Mouse (Mus musculus): ENCODE results near the gene Csf2rb2. TPM values are rescaled to one million over a fixed set of nuclear protein-coding genes. Genes with fewer than 3 reads are reported as not detected.
"Not testable (repeated sequence)": the region's sequence is repeated elsewhere in the genome, so short reads cannot be mapped to it uniquely, and the experiment has no call there.

The Csf2rb2 gene
- polyA plus RNA-seq, 1 experiment from 2014 or later, result 0.11 TPM

- 68% methylated on average over 3 of the region's 3 CpGs for WGBS
- ATAC-seq (ENCODE audit: low read depth), result no peak
- no peaks in the 10 kb centered on the region for H3K27me3 ChIP-seq (ENCODE audit: control insufficient read depth, insufficient read depth, low read length)
- no peak overlapping the region for H3K4me3 ChIP-seq (ENCODE audit: low read depth, low read length)
- H3K4me1 ChIP-seq (ENCODE audit: control insufficient read depth, insufficient read depth, low read length), result no peaks in the 10 kb centered on the region
- H3K9me3 ChIP-seq (ENCODE audit: control insufficient read depth, low read length), result no peaks in the 10 kb centered on the region
- no peak overlapping the region for H3K9ac ChIP-seq (replicated peaks; ENCODE audit: low read depth, low read length)
- H3K36me3 ChIP-seq (ENCODE audit: control insufficient read depth, insufficient read depth, low read length), result no peaks in the 10 kb centered on the region
- H3K27ac ChIP-seq (ENCODE audit: low read depth, low read length), result no peak overlapping the region
- H3K4me2 ChIP-seq (ENCODE audit: low read depth, low read length), result no peak overlapping the region
Observed at GRCm38 (mm10) chr15:78263286-78263685, 42.2 kb downstream of the Csf2rb2 start.

DNA sequence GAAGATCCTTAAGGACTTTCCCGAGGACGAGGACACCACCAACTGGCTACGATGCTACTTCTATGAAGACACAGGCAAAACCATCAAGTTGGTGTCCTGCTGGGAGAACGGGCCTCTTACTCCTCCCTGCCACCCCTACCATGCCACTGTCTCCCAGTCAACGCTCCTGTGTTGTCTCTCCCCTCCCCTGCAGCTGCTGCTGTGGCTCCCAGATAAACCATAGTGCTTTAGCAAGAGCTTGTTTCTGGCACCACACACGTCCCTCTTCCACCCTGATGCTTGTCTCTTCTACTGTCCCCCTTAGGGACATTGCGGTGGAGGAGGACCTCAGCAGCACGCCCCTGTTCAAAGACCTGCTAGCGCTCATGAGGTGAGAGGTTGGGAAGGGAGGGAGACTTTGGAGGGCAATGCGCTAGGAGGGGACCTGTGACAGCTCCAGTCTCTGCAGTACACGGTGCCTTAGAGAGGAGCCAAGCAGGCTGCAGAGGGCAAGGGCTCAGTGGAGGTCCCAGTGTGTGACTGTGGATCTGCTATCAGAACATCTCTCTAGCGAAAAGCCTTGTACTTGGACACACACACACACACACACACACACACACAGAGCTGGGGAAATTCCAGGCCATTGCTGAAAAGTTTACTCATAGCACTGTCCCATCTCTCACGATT is 44.7 kb downstream of the Csf2rb2 start:
- no peak overlapping the region for H3K27ac ChIP-seq (ENCODE audit: low read depth, low read length)
- WGBS, result 76% methylated on average over 13 of the region's 13 CpGs
- no peaks in the 10 kb centered on the region for H3K9me3 ChIP-seq (ENCODE audit: control insufficient read depth, low read length)
- no peaks in the 10 kb centered on the region for H3K36me3 ChIP-seq (ENCODE audit: control insufficient read depth, insufficient read depth, low read length)
- no peaks in the 10 kb centered on the region for H3K27me3 ChIP-seq (ENCODE audit: control insufficient read depth, insufficient read depth, low read length)
- no peak overlapping the region for H3K9ac ChIP-seq (replicated peaks; ENCODE audit: low read depth, low read length)
- no peak overlapping the region for H3K4me3 ChIP-seq (ENCODE audit: low read depth, low read length)
- H3K4me2 ChIP-seq (ENCODE audit: low read depth, low read length), result no peak overlapping the region
- ATAC-seq (ENCODE audit: low read depth), result no peak
- H3K4me1 ChIP-seq (ENCODE audit: control insufficient read depth, insufficient read depth, low read length), result no peaks in the 10 kb centered on the region

GRCm38 (mm10) chr15:78258246-78258865 is 47.2 kb downstream of the Csf2rb2 start:
- Histone ChIP-seq H3K27me3 (ENCODE audit: control insufficient read depth, insufficient read depth, low read length) (no peaks in the 10 kb centered on the region), H3K4me1 (ENCODE audit: control insufficient read depth, insufficient read depth, low read length) (no peaks in the 10 kb centered on the region), H3K9me3 (ENCODE audit: control insufficient read depth, low read length) (no peaks in the 10 kb centered on the region), H3K4me2 (ENCODE audit: low read depth, low read length) (no peak overlapping the region), H3K27ac (ENCODE audit: low read depth, low read length) (no peak overlapping the region), H3K9ac (replicated peaks; ENCODE audit: low read depth, low read length) (no peak overlapping the region), H3K36me3 (ENCODE audit: control insufficient read depth, insufficient read depth, low read length) (no peaks in the 10 kb centered on the region), H3K4me3 (ENCODE audit: low read depth, low read length) (no peak overlapping the region)
- no peak for ATAC-seq (ENCODE audit: low read depth)
- 72% methylated on average over 10 of the region's 10 CpGs for WGBS

- H3K9ac ChIP-seq (replicated peaks; ENCODE audit: low read depth, low read length), result no peak overlapping the region
Observed at GRCm38 (mm10) chr15:78257326-78258050, 48.0 kb downstream of the Csf2rb2 start.

DNA sequence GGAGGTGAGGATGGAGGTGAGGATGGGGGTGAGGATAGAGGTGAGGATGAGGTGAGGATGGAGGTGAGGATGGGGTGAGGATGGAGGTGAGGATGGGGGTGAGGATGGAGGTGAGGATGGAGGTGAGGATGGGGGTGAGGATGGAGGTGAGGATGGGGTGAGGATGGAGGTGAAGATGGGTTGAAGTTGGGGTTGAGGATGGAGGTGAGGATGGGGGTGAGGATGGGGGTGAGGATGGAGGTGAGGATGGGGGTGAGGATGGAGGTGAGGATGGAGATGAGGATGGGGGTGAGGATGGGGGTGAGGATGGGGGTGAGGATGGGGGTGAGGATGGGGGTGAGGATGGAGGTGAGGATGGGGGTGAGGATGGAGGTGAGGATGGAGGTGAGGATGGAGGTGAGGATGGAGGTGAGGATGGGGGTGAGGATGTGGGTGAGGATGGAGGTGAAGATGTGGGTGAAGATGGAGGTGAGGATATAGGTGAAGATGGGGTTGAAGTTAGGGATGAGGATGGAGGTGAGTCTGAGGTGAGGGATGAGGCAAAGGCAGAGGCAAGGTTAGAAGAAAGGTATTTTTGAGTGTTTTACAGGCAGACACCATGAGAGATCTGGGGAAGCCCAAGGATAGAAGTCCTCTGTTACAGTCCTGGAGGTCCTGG is 48.8 kb downstream of the Csf2rb2 start:
- H3K27ac ChIP-seq (ENCODE audit: low read depth, low read length); H3K4me2 ChIP-seq (ENCODE audit: low read depth, low read length); H3K9me3 ChIP-seq (ENCODE audit: control insufficient read depth, low read length); H3K4me1 ChIP-seq (ENCODE audit: control insufficient read depth, insufficient read depth, low read length); ATAC-seq (ENCODE audit: low read depth); H3K4me3 ChIP-seq (ENCODE audit: low read depth, low read length); H3K27me3 ChIP-seq (ENCODE audit: control insufficient read depth, insufficient read depth, low read length); H3K9ac ChIP-seq (replicated peaks; ENCODE audit: low read depth, low read length); H3K36me3 ChIP-seq (ENCODE audit: control insufficient read depth, insufficient read depth, low read length): not testable (repeated sequence)

More at GRCm38 (mm10) chr15:78257326-78258050, 48.0 kb downstream of the Csf2rb2 start:
- Histone ChIP-seq H3K27me3 (ENCODE audit: control insufficient read depth, insufficient read depth, low read length) (no peaks in the 10 kb centered on the region), H3K4me3 (ENCODE audit: low read depth, low read length) (no peak overlapping the region), H3K27ac (ENCODE audit: low read depth, low read length) (no peak overlapping the region), H3K36me3 (ENCODE audit: control insufficient read depth, insufficient read depth, low read length) (no peaks in the 10 kb centered on the region), H3K4me1 (ENCODE audit: control insufficient read depth, insufficient read depth, low read length) (no peaks in the 10 kb centered on the region), H3K4me2 (ENCODE audit: low read depth, low read length) (no peak overlapping the region), H3K9me3 (ENCODE audit: control insufficient read depth, low read length) (no peaks in the 10 kb centered on the region)
- ATAC-seq (ENCODE audit: low read depth), result no peak
- 46% methylated on average over 7 of the region's 7 CpGs for WGBS

- Histone ChIP-seq H3K27ac (ENCODE audit: low read depth, low read length) (no peak overlapping the region), H3K4me1 (ENCODE audit: control insufficient read depth, insufficient read depth, low read length) (no peaks in the 10 kb centered on the region), H3K4me2 (ENCODE audit: low read depth, low read length) (no peak overlapping the region), H3K36me3 (ENCODE audit: control insufficient read depth, insufficient read depth, low read length) (no peaks in the 10 kb centered on the region), H3K4me3 (ENCODE audit: low read depth, low read length) (no peak overlapping the region), H3K27me3 (ENCODE audit: control insufficient read depth, insufficient read depth, low read length) (no peaks in the 10 kb centered on the region), H3K9me3 (ENCODE audit: control insufficient read depth, low read length) (no peaks in the 10 kb centered on the region), H3K9ac (replicated peaks; ENCODE audit: low read depth, low read length) (no peak overlapping the region)
- 23% methylated on average over 20 of the region's 20 CpGs for WGBS
- ATAC-seq (ENCODE audit: low read depth), result no peak
Observed at GRCm38 (mm10) chr15:78254751-78255150, 50.8 kb downstream of the Csf2rb2 start.

GRCm38 (mm10) chr15:78248410-78248809 is 57.1 kb downstream of the Csf2rb2 start:
- no peaks in the 10 kb centered on the region for H3K4me1 ChIP-seq (ENCODE audit: control insufficient read depth, insufficient read depth, low read length)
- H3K4me3 ChIP-seq (ENCODE audit: low read depth, low read length), result no peak overlapping the region
- no peaks in the 10 kb centered on the region for H3K9me3 ChIP-seq (ENCODE audit: control insufficient read depth, low read length)
- ATAC-seq (ENCODE audit: low read depth), result no peak
- H3K36me3 ChIP-seq (ENCODE audit: control insufficient read depth, insufficient read depth, low read length), result no peaks in the 10 kb centered on the region
- H3K9ac ChIP-seq (replicated peaks; ENCODE audit: low read depth, low read length), result no peak overlapping the region
- H3K4me2 ChIP-seq (ENCODE audit: low read depth, low read length), result no peak overlapping the region
- H3K27ac ChIP-seq (ENCODE audit: low read depth, low read length), result no peak overlapping the region
- no peaks in the 10 kb centered on the region for H3K27me3 ChIP-seq (ENCODE audit: control insufficient read depth, insufficient read depth, low read length)
- WGBS, result 75% methylated on average over 3 of the region's 3 CpGs

DNA sequence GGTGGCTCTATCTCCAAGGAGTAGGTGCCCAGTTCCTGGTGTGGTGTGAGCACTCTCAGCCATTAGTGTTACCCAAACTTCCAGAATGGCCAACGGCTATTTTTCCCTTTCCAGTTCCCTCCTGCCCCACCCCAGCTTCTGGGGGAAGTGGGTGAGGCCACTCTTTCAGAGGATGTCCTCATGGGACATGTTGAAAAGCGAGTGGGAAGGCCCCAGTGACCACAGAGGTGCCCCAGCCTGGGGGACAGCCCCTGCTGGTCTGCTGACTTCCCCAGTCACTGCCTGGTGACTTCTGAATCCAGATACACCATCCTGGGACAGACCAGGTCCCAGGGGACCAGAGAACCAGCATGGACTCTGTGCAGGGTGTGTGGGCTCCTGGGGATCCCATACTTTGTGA is 57.9 kb downstream of the Csf2rb2 start:
- WGBS, result 68% methylated on average over 2 of the region's 2 CpGs
- Histone ChIP-seq H3K27ac (ENCODE audit: low read depth, low read length) (no peak overlapping the region), H3K4me1 (ENCODE audit: control insufficient read depth, insufficient read depth, low read length) (no peaks in the 10 kb centered on the region), H3K27me3 (ENCODE audit: control insufficient read depth, insufficient read depth, low read length) (no peaks in the 10 kb centered on the region), H3K36me3 (ENCODE audit: control insufficient read depth, insufficient read depth, low read length) (no peaks in the 10 kb centered on the region), H3K4me2 (ENCODE audit: low read depth, low read length) (no peak overlapping the region), H3K9ac (replicated peaks; ENCODE audit: low read depth, low read length) (no peak overlapping the region), H3K4me3 (ENCODE audit: low read depth, low read length) (no peak overlapping the region), H3K9me3 (ENCODE audit: control insufficient read depth, low read length) (no peaks in the 10 kb centered on the region)
- ATAC-seq (ENCODE audit: low read depth), result no peak

Data from neural tube, embryonic 14.5 days (tissue).